Mouse (Mus musculus): ENCODE results near the gene Trpm4. TPM values are rescaled to one million over a fixed set of nuclear protein-coding genes. Genes with fewer than 3 reads are reported as not detected.

The Trpm4 gene
- polyA plus RNA-seq, 1 experiment, result 17.5 TPM

GRCm38 (mm10) chr7:45277136-45277760 is 56.3 kb downstream of the Trpm4 start, which contains the start of gene Slc6a21:
Gene Slc6a21 (plus strand): TSS chr7:45277513.
- Histone ChIP-seq H3K4me3 (replicated peaks; ENCODE audit: insufficient read depth, low read depth, low read length) (peak within 1 kb of the TSS; percentile 53), H3K27me3 (ENCODE audit: control insufficient read depth, insufficient read depth, low read length) (no peaks in the 10 kb centered on the region), H3K4me1 (ENCODE audit: control insufficient read depth, insufficient read depth, low read length) (no peaks in the 10 kb centered on the region), H3K27ac (ENCODE audit: insufficient read depth, low read length) (no peak within 1 kb of the TSS)
- DNase-seq, result peak; percentile 66 to 85
- TF ChIP-seq CTCF (IDR thresholded peaks at IDR 0.05; ENCODE audit: borderline replicate concordance, insufficient read depth, low read depth, low read length) (peak; percentile 74; the same call in 1 of the 2 replicates), POLR2A (IDR thresholded peaks at IDR 0.05; ENCODE audit: borderline replicate concordance, insufficient read depth, low read length) (no peak)
- 6% methylated on average over 44 of the region's 44 CpGs for whole genome bisulfite sequencing

- TF ChIP-seq POLR2A (IDR thresholded peaks at IDR 0.05; ENCODE audit: borderline replicate concordance, insufficient read depth, low read length) (no peak), CTCF (IDR thresholded peaks at IDR 0.05; ENCODE audit: borderline replicate concordance, insufficient read depth, low read depth, low read length) (no peak)
- Histone ChIP-seq H3K27me3 (ENCODE audit: control insufficient read depth, insufficient read depth, low read length) (no peaks in the 10 kb centered on the region), H3K4me3 (replicated peaks; ENCODE audit: insufficient read depth, low read depth, low read length) (no peak overlapping the region), H3K27ac (ENCODE audit: insufficient read depth, low read length) (no peak overlapping the region), H3K4me1 (ENCODE audit: control insufficient read depth, insufficient read depth, low read length) (no peaks in the 10 kb centered on the region)
- WGBS, result 88% methylated on average over 8 of the region's 8 CpGs
- DNase-seq, result no peak
These were observed 59.9 kb downstream of the Trpm4 start for GRCm38 (mm10) chr7:45273672-45274071.

GRCm38 (mm10) chr7:45272786-45273412 is 60.7 kb downstream of the Trpm4 start:
- 68% methylated on average over 10 of the region's 10 CpGs for WGBS
- no peak for DNase-seq
- no peak overlapping the region for H3K27ac ChIP-seq (ENCODE audit: insufficient read depth, low read length)
- no peak for TF ChIP-seq POLR2A (IDR thresholded peaks at IDR 0.05; ENCODE audit: borderline replicate concordance, insufficient read depth, low read length)
- TF ChIP-seq CTCF (IDR thresholded peaks at IDR 0.05; ENCODE audit: borderline replicate concordance, insufficient read depth, low read depth, low read length), result no peak
- no peaks in the 10 kb centered on the region for H3K4me1 ChIP-seq (ENCODE audit: control insufficient read depth, insufficient read depth, low read length)
- no peak overlapping the region for H3K4me3 ChIP-seq (replicated peaks; ENCODE audit: insufficient read depth, low read depth, low read length)
- no peaks in the 10 kb centered on the region for H3K27me3 ChIP-seq (ENCODE audit: control insufficient read depth, insufficient read depth, low read length)

- H3K27me3 ChIP-seq (ENCODE audit: control insufficient read depth, insufficient read depth, low read length), result no peaks in the 10 kb centered on the region
- no peak overlapping the region for H3K4me3 ChIP-seq (replicated peaks; ENCODE audit: insufficient read depth, low read depth, low read length)
- no peak for DNase-seq
- H3K27ac ChIP-seq (ENCODE audit: insufficient read depth, low read length), result no peak overlapping the region
- WGBS, result 78% methylated on average over 1 of the region's 1 CpGs
- TF ChIP-seq POLR2A (IDR thresholded peaks at IDR 0.05; ENCODE audit: borderline replicate concordance, insufficient read depth, low read length) (no peak), CTCF (IDR thresholded peaks at IDR 0.05; ENCODE audit: borderline replicate concordance, insufficient read depth, low read depth, low read length) (no peak)
- no peaks in the 10 kb centered on the region for H3K4me1 ChIP-seq (ENCODE audit: control insufficient read depth, insufficient read depth, low read length)
These were observed 68.1 kb downstream of the Trpm4 start for GRCm38 (mm10) chr7:45265518-45265917.

- TF ChIP-seq POLR2A (IDR thresholded peaks at IDR 0.05; ENCODE audit: borderline replicate concordance, insufficient read depth, low read length), result no peak
- no peak overlapping the region for H3K27ac ChIP-seq (ENCODE audit: insufficient read depth, low read length)
- no peaks in the 10 kb centered on the region for H3K27me3 ChIP-seq (ENCODE audit: control insufficient read depth, insufficient read depth, low read length)
- H3K4me3 ChIP-seq (replicated peaks; ENCODE audit: insufficient read depth, low read depth, low read length), result no peak overlapping the region
- DNase-seq, result no peak
- WGBS, result 68% methylated on average over 3 of the region's 3 CpGs
- H3K4me1 ChIP-seq (ENCODE audit: control insufficient read depth, insufficient read depth, low read length), result no peaks in the 10 kb centered on the region
These were observed 69.2 kb downstream of the Trpm4 start for GRCm38 (mm10) chr7:45264348-45264747.

- H3K4me1 ChIP-seq (ENCODE audit: control insufficient read depth, insufficient read depth, low read length), result no peaks in the 10 kb centered on the region
- WGBS, result 51% methylated on average over 7 of the region's 7 CpGs
- TF ChIP-seq CTCF (IDR thresholded peaks at IDR 0.05; ENCODE audit: borderline replicate concordance, insufficient read depth, low read depth, low read length) (no peak), POLR2A (IDR thresholded peaks at IDR 0.05; ENCODE audit: borderline replicate concordance, insufficient read depth, low read length) (no peak)
- no peak overlapping the region for H3K27ac ChIP-seq (ENCODE audit: insufficient read depth, low read length)
- H3K4me3 ChIP-seq (replicated peaks; ENCODE audit: insufficient read depth, low read depth, low read length), result no peak overlapping the region
- no peaks in the 10 kb centered on the region for H3K27me3 ChIP-seq (ENCODE audit: control insufficient read depth, insufficient read depth, low read length)
- no peak for DNase-seq
These were observed 70.5 kb downstream of the Trpm4 start for GRCm38 (mm10) chr7:45263006-45263607.

GRCm38 (mm10) chr7:45262266-45262665 is 71.3 kb downstream of the Trpm4 start:
- DNase-seq, result no peak
- Histone ChIP-seq H3K27me3 (ENCODE audit: control insufficient read depth, insufficient read depth, low read length) (no peaks in the 10 kb centered on the region), H3K4me3 (replicated peaks; ENCODE audit: insufficient read depth, low read depth, low read length) (no peak overlapping the region), H3K4me1 (ENCODE audit: control insufficient read depth, insufficient read depth, low read length) (no peaks in the 10 kb centered on the region), H3K27ac (ENCODE audit: insufficient read depth, low read length) (no peak overlapping the region)
- 43% methylated on average over 7 of the region's 7 CpGs for WGBS
- TF ChIP-seq POLR2A (IDR thresholded peaks at IDR 0.05; ENCODE audit: borderline replicate concordance, insufficient read depth, low read length) (no peak), CTCF (IDR thresholded peaks at IDR 0.05; ENCODE audit: borderline replicate concordance, insufficient read depth, low read depth, low read length) (no peak)

GRCm38 (mm10) chr7:45259281-45259680 is 74.3 kb downstream of the Trpm4 start:
- no peak for DNase-seq
- H3K27ac ChIP-seq (ENCODE audit: insufficient read depth, low read length), result no peak overlapping the region
- H3K27me3 ChIP-seq (ENCODE audit: control insufficient read depth, insufficient read depth, low read length), result no peaks in the 10 kb centered on the region
- TF ChIP-seq CTCF (IDR thresholded peaks at IDR 0.05; ENCODE audit: borderline replicate concordance, insufficient read depth, low read depth, low read length) (no peak), POLR2A (IDR thresholded peaks at IDR 0.05; ENCODE audit: borderline replicate concordance, insufficient read depth, low read length) (no peak)
- no peaks in the 10 kb centered on the region for H3K4me1 ChIP-seq (ENCODE audit: control insufficient read depth, insufficient read depth, low read length)
- 87% methylated on average over 8 of the region's 8 CpGs for WGBS
- no peak overlapping the region for H3K4me3 ChIP-seq (replicated peaks; ENCODE audit: insufficient read depth, low read depth, low read length)

Measured in cerebellum, adult 2 months (tissue).